25 mouse cellular contexts compared by ENCODE assay signal in the genomic region with DNA sequence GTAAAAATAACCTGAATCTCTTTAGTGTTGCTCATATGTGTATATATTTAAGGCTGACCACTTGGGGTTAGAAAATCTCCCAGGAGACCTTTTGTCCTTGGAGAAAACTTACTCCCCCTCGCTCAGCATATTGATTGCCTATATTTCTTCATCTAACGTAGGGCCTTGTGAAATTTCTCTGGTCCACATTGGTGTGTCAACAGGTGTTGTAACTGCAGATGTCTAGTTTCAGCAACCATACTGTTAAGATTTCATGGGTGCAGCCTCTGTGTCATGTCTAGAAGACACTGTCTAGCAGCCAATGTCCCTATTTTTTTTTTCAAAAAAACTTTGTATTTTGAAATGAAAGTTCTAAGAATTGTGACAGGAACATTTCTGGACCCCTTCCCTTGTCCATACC. TPM values are rescaled to one million over a fixed set of nuclear protein-coding genes. Genes with fewer than 3 reads are reported as not detected.
DNase-seq lines count a peak whose midpoint lies in the region; ATAC-seq and TF ChIP-seq lines count a peak whose summit lies in the region.
"Had no signal": no experiment of that assay in that cellular context is flagged by ENCODE, and none has a peak within 500 bp of the region (broad histone marks: within the 10 kb centered on the region; RNA-seq: fewer than 3 reads in every experiment).

No protein-coding gene starts in this region.

- peaks cover 46% of the 10 kb centered on the region for H3K79me2 ChIP-seq in liver, adult 2 months (ENCODE audit: control insufficient read depth, insufficient read depth, low read length)

- DNase-seq in liver, adult 2 months (ENCODE audit: extremely low read depth, low read depth, low spot score): peak; percentile 61
- DNase-seq in liver (no peak), 416B (ENCODE audit: low read depth) (peak; percentile 33)
- DNase-seq in layer of hippocampus, adult 11-12 months (ENCODE audit: low spot score): no peak
- DNase-seq in urinary bladder, adult 18-20 months (ENCODE audit: low spot score in 2 of 2): no peak
- DNase-seq: adrenal gland, adult 2 months; adrenal gland, postnatal 14 days; cerebellum, adult 11 months; cerebellum, adult 2 months; cerebellum, adult 9-11 months; cerebellum, postnatal 25 days; embryo, embryonic 11 days; gastrocnemius, postnatal 10 days; gastrocnemius, postnatal 36 days; heart, adult 11 months had no signal

- TF ChIP-seq CTCF in liver, adult 2 months (IDR thresholded peaks at IDR 0.05; ENCODE audit: low read depth, low read length): no peak

- peaks cover 24% of the 10 kb centered on the region; the same call in 1 of the 2 replicates for H3K4me1 ChIP-seq in liver, adult 2 months (ENCODE audit: control insufficient read depth, insufficient read depth, low read length)
- H3K4me1 ChIP-seq: embryonic facial prominence, embryonic 13.5 days; forebrain, embryonic 10.5 days; hindbrain, embryonic 10.5 days; hindbrain, embryonic 13.5 days had no signal

- TF ChIP-seq POLR2A in liver, adult 2 months (IDR thresholded peaks at IDR 0.05; ENCODE audit: extremely low read depth, insufficient read depth, low read length): no peak

- H3K4me3 ChIP-seq in liver, adult 2 months (ENCODE audit: insufficient read depth, low read depth, low read length): no peak overlapping the region
- H3K4me3 ChIP-seq: embryonic facial prominence, embryonic 10.5 days; embryonic facial prominence, embryonic 13.5 days; erythroblast, embryonic 14.5 days; forebrain, embryonic 10.5 days; forebrain, embryonic 13.5 days; hindbrain, embryonic 10.5 days; hindbrain, embryonic 13.5 days had no signal

- 22% methylated on average over 2 of the region's 2 CpGs for WGBS in liver, adult 2 months

- H3K9ac ChIP-seq in liver, adult 2 months (ENCODE audit: low read depth, low read length): no peak overlapping the region
- H3K9ac ChIP-seq: embryonic facial prominence, embryonic 13.5 days; forebrain, embryonic 13.5 days; hindbrain, embryonic 13.5 days had no signal

- no peak overlapping the region for H3K27ac ChIP-seq in liver, adult 2 months (replicated peaks; ENCODE audit: insufficient read depth, low read depth, low read length)
- H3K27ac ChIP-seq: embryonic facial prominence, embryonic 10.5 days; embryonic facial prominence, embryonic 13.5 days; forebrain, embryonic 10.5 days; forebrain, embryonic 13.5 days; hindbrain, embryonic 10.5 days; hindbrain, embryonic 13.5 days had no signal

- peak; percentile 73 for ATAC-seq in granulocyte monocyte progenitor cell, adult 5-6 weeks (replicated peaks; ENCODE audit: poor library complexity, severe bottlenecking)
- ATAC-seq: CD4-positive, CD25-positive, alpha-beta regulatory T cell, adult 4 months; forebrain, embryonic 13.5 days; hindbrain, embryonic 16.5 days had no signal

- H3K36me3 ChIP-seq in liver, adult 2 months (ENCODE audit: control insufficient read depth, insufficient read depth, low read length): peaks cover 2% of the 10 kb centered on the region; the same call in 1 of the 2 replicates
- H3K36me3 ChIP-seq: hindbrain, embryonic 13.5 days had no signal

- H3K27me3 ChIP-seq in liver, adult 2 months (ENCODE audit: control insufficient read depth, insufficient read depth, low read length): no peaks in the 10 kb centered on the region
- H3K27me3 ChIP-seq: embryonic facial prominence, embryonic 13.5 days; forebrain, embryonic 13.5 days; hindbrain, embryonic 13.5 days had no signal

RNA-seq across cellular contexts. Expression of a gene that starts 14.0 kb away (rescaled TPM):
- total RNA-seq in liver, adult 2 months (2014; rRNA removed): 22.5 and 26.0 TPM in 2 replicates
- polyA plus RNA-seq in liver, adult 2 months (2012; rRNA removed): 27.2 and 30.7 TPM in 2 replicates
- total RNA-seq in granulocyte monocyte progenitor cell, adult 5-6 weeks (2014; fragmentation: Nextera tagmentation): 113 and 131 TPM in 2 replicates
- total RNA-seq in granulocyte monocyte progenitor cell, adult 5-6 weeks (2017): 118 and 127 TPM in 2 replicates

Comparison
In these comparisons a context has a peak if more than half of its experiments do, and no peak if none do; other contexts are left out.
1. DNase-seq: peak in liver, adult 2 months (single experiment) and 416B (single experiment); none in liver (single experiment), layer of hippocampus, adult 11-12 months (single experiment) and urinary bladder, adult 18-20 months (0 of 2).